Comparison of ENCODE assay signal across 8 mouse cellular contexts in genomic region chr4:43492101-43492820, GRCm38 (mm10). TPM values are rescaled to one million over a fixed set of nuclear protein-coding genes. Genes with fewer than 3 reads are reported as not detected.
DNase-seq lines count a peak whose midpoint lies in the region; ATAC-seq and TF ChIP-seq lines count a peak whose summit lies in the region.

No protein-coding gene starts in this region.

- no peak for TF ChIP-seq POLR2A in limb, embryonic 14.5 days (IDR thresholded peaks at IDR 0.05; ENCODE audit: borderline replicate concordance, extremely low read depth, insufficient read depth, insufficient read length)

- no peaks in the 10 kb centered on the region for H3K36me3 ChIP-seq in neural tube, embryonic 11.5 days (ENCODE audit: control insufficient read depth, insufficient read depth, low read length)
- H3K36me3 ChIP-seq in limb, embryonic 14.5 days (ENCODE audit: control insufficient read depth, insufficient read depth, low read length): peaks cover 21% of the 10 kb centered on the region
- peaks cover 8% of the 10 kb centered on the region; the same call in 1 of the 2 replicates for H3K36me3 ChIP-seq in stomach, embryonic 15.5 days

- H3K4me2 ChIP-seq in neural tube, embryonic 11.5 days (ENCODE audit: low read depth): peak overlapping the region; percentile 71
- H3K4me2 ChIP-seq in limb, embryonic 14.5 days (replicated peaks; ENCODE audit: low read depth, low read length, severe bottlenecking): peak overlapping the region; percentile 73
- peak overlapping the region; percentile 40 for H3K4me2 ChIP-seq in stomach, embryonic 15.5 days

- no peaks in the 10 kb centered on the region for H3K27me3 ChIP-seq in neural tube, embryonic 11.5 days (ENCODE audit: control insufficient read depth, insufficient read depth, low read length)
- H3K27me3 ChIP-seq in limb, embryonic 14.5 days (ENCODE audit: control insufficient read depth, insufficient read depth, low read length): no peaks in the 10 kb centered on the region
- no peaks in the 10 kb centered on the region for H3K27me3 ChIP-seq in stomach, embryonic 15.5 days (replicated peaks)

- peak; percentile 57 for DNase-seq in CD4-positive, CD25-positive, alpha-beta regulatory T cell, adult 2 months (ENCODE audit: low read depth, low spot score)
- no peak for DNase-seq in neural tube, embryonic 11.5 days (ENCODE audit: low spot score)
- no peak for DNase-seq in neural tube, embryonic 10.5 days (ENCODE audit: extremely low spot score, low spot score)
- DNase-seq in limb, embryonic 14.5 days (ENCODE audit: low spot score): no peak
- no peak for DNase-seq in layer of hippocampus, postnatal 14 days (ENCODE audit: low spot score in 2 of 2)
- DNase-seq in thymus, adult 18-20 months: no peak

- H3K9ac ChIP-seq in neural tube, embryonic 11.5 days (ENCODE audit: low read length): no peak overlapping the region
- H3K9ac ChIP-seq in limb, embryonic 14.5 days (ENCODE audit: low read depth, low read length, severe bottlenecking): no peak overlapping the region
- no peak overlapping the region for H3K9ac ChIP-seq in stomach, embryonic 15.5 days

- peaks cover 6% of the 10 kb centered on the region for H3K4me1 ChIP-seq in neural tube, embryonic 11.5 days (ENCODE audit: control insufficient read depth, insufficient read depth, low read length)
- peaks cover 10% of the 10 kb centered on the region for H3K4me1 ChIP-seq in limb, embryonic 14.5 days (ENCODE audit: control insufficient read depth, insufficient read depth, low read length)
- peaks cover 11% of the 10 kb centered on the region for H3K4me1 ChIP-seq in stomach, embryonic 15.5 days

- 42% methylated on average over 12 of the region's 12 CpGs for whole genome bisulfite sequencing in neural tube, embryonic 11.5 days
- WGBS in limb, embryonic 14.5 days: 45% methylated on average over 12 of the region's 12 CpGs
- WGBS in stomach, embryonic 15.5 days: 41% methylated on average over 12 of the region's 12 CpGs

- no peak overlapping the region for H3K27ac ChIP-seq in neural tube, embryonic 11.5 days (ENCODE audit: low read depth, low read length)
- peak overlapping the region; percentile 87 for H3K27ac ChIP-seq in limb, embryonic 14.5 days (replicated peaks; ENCODE audit: low read depth, low read length)
- peak overlapping the region; percentile 92 for H3K27ac ChIP-seq in stomach, embryonic 15.5 days

- no peak for ATAC-seq in CD4-positive, CD25-positive, alpha-beta regulatory T cell, adult 4 months
- ATAC-seq in neural tube, embryonic 11.5 days (ENCODE audit: insufficient read depth, low FRiP score, low TSS enrichment): no peak
- ATAC-seq in limb, embryonic 14.5 days (ENCODE audit: low FRiP score, low read depth): no peak; the same call in 1 of the 2 replicates
- no peak for ATAC-seq in stomach, embryonic 15.5 days (ENCODE audit: insufficient read depth, low FRiP score, low read depth)

- 0 out of 2 replicates have a peak overlapping the region, but pooled peaks have one; percentile 77 for H3K4me3 ChIP-seq in neural tube, embryonic 11.5 days (ENCODE audit: low read depth, low read length)
- H3K4me3 ChIP-seq in limb, embryonic 14.5 days (replicated peaks; ENCODE audit: low read length): peak overlapping the region; percentile 52
- H3K4me3 ChIP-seq in stomach, embryonic 15.5 days (replicated peaks): peak overlapping the region; percentile 21

- no peaks in the 10 kb centered on the region for H3K9me3 ChIP-seq in neural tube, embryonic 11.5 days (ENCODE audit: control insufficient read depth, low read length)
- H3K9me3 ChIP-seq in limb, embryonic 14.5 days (ENCODE audit: control insufficient read depth, low read length): no peaks in the 10 kb centered on the region
- H3K9me3 ChIP-seq in stomach, embryonic 15.5 days: no peaks in the 10 kb centered on the region

RNA-seq across cellular contexts. Expression of gene Ccdc107, which starts 0.4 kb away (rescaled TPM):
- polyA plus RNA-seq in CD4-positive, CD25-positive, alpha-beta regulatory T cell, adult 4 months (2017; shearing (Covaris generic)): 10 to 100 TPM; 64.0 to 76.0 TPM
- 46.6 and 55.9 TPM in 2 replicates for polyA plus RNA-seq in neural tube, embryonic 11.5 days (2014; fragmentation: Nextera tagmentation; extraction: Ambion mirVana)
- polyA plus RNA-seq in limb, embryonic 14.5 days (2012; rRNA removed): 118 and 175 TPM in 2 replicates
- 78.8 and 92.8 TPM in 2 replicates for polyA plus RNA-seq in limb, embryonic 14.5 days (2014; fragmentation: Nextera tagmentation; extraction: Ambion mirVana)
- polyA plus RNA-seq in stomach, embryonic 15.5 days (2015; fragmentation: Nextera tagmentation; extraction: Ambion mirVana): 104 and 105 TPM in 2 replicates
- 10 to 100 TPM; 26.0 to 28.3 TPM for total RNA-seq in layer of hippocampus, postnatal 14 days (2021)

RNA-seq across cellular contexts. Expression of gene Arhgef39, which starts 7.2 kb away (rescaled TPM):
- polyA plus RNA-seq in CD4-positive, CD25-positive, alpha-beta regulatory T cell, adult 4 months (2017; shearing (Covaris generic)): 1 to 10 TPM; 4.9 to 8.3 TPM
- 36.7 and 39.3 TPM in 2 replicates for polyA plus RNA-seq in neural tube, embryonic 11.5 days (2014; fragmentation: Nextera tagmentation; extraction: Ambion mirVana)
- 84.9 and 108 TPM in 2 replicates for polyA plus RNA-seq in limb, embryonic 14.5 days (2012; rRNA removed)
- 25.2 and 27.6 TPM in 2 replicates for polyA plus RNA-seq in limb, embryonic 14.5 days (2014; fragmentation: Nextera tagmentation; extraction: Ambion mirVana)
- 44.5 and 52.0 TPM in 2 replicates for polyA plus RNA-seq in stomach, embryonic 15.5 days (2015; fragmentation: Nextera tagmentation; extraction: Ambion mirVana)
- total RNA-seq in layer of hippocampus, postnatal 14 days (2021): 1 to 10 TPM in 1 of 2 experiments, under 1 TPM in 1; 0.74 to 1.2 TPM

RNA-seq across cellular contexts. Expression of gene Sit1, which starts 8.7 kb away (rescaled TPM):
- 100 to 1,000 TPM; 144 to 199 TPM for polyA plus RNA-seq in CD4-positive, CD25-positive, alpha-beta regulatory T cell, adult 4 months (2017; shearing (Covaris generic))
- not detected in 2 replicates for polyA plus RNA-seq in neural tube, embryonic 11.5 days (2014; fragmentation: Nextera tagmentation; extraction: Ambion mirVana)
- not detected in 2 replicates for polyA plus RNA-seq in limb, embryonic 14.5 days (2012; rRNA removed)
- not detected in 2 replicates for polyA plus RNA-seq in limb, embryonic 14.5 days (2014; fragmentation: Nextera tagmentation; extraction: Ambion mirVana)
- polyA plus RNA-seq in stomach, embryonic 15.5 days (2015; fragmentation: Nextera tagmentation; extraction: Ambion mirVana): not detected in 2 replicates
- total RNA-seq in layer of hippocampus, postnatal 14 days (2021): not detected

RNA-seq across cellular contexts. Expression of gene Car9, which starts 14.5 kb away (rescaled TPM):
- 1 to 10 TPM in 1 of 2 experiments, under 1 TPM in 1; 0.32 to 1.5 TPM for polyA plus RNA-seq in CD4-positive, CD25-positive, alpha-beta regulatory T cell, adult 4 months (2017; shearing (Covaris generic))
- polyA plus RNA-seq in neural tube, embryonic 11.5 days (2014; fragmentation: Nextera tagmentation; extraction: Ambion mirVana): 0.23 and 0.44 TPM in 2 replicates
- 4.9 TPM in 2 replicates for polyA plus RNA-seq in limb, embryonic 14.5 days (2012; rRNA removed)
- 1.0 and 1.2 TPM in 2 replicates for polyA plus RNA-seq in limb, embryonic 14.5 days (2014; fragmentation: Nextera tagmentation; extraction: Ambion mirVana)
- polyA plus RNA-seq in stomach, embryonic 15.5 days (2015; fragmentation: Nextera tagmentation; extraction: Ambion mirVana): 30.9 and 45.8 TPM in 2 replicates
- total RNA-seq in layer of hippocampus, postnatal 14 days (2021): not detected

RNA-seq across cellular contexts. Expression of gene Tpm2, which starts 31.3 kb away (rescaled TPM):
- polyA plus RNA-seq in CD4-positive, CD25-positive, alpha-beta regulatory T cell, adult 4 months (2017; shearing (Covaris generic)): not detected
- polyA plus RNA-seq in neural tube, embryonic 11.5 days (2014; fragmentation: Nextera tagmentation; extraction: Ambion mirVana): 101 and 127 TPM in 2 replicates
- 206 and 361 TPM in 2 replicates for polyA plus RNA-seq in limb, embryonic 14.5 days (2012; rRNA removed)
- 382 and 495 TPM in 2 replicates for polyA plus RNA-seq in limb, embryonic 14.5 days (2014; fragmentation: Nextera tagmentation; extraction: Ambion mirVana)
- 795 and 837 TPM in 2 replicates for polyA plus RNA-seq in stomach, embryonic 15.5 days (2015; fragmentation: Nextera tagmentation; extraction: Ambion mirVana)
- total RNA-seq in layer of hippocampus, postnatal 14 days (2021): 1 to 10 TPM; 6.2 to 8.1 TPM

Comparison
In these comparisons a context has a peak if more than half of its experiments do, and no peak if none do; other contexts are left out.
1. H3K4me3 ChIP-seq: peak in every context shown above with its lines; median percentile 77 in neural tube, embryonic 11.5 days; 52 in limb, embryonic 14.5 days; 21 in stomach, embryonic 15.5 days.
2. RNA of gene Sit1, which starts 8.7 kb away (polyA plus RNA-seq): 144 to 199 TPM in CD4-positive, CD25-positive, alpha-beta regulatory T cell, adult 4 months; not detected in stomach, embryonic 15.5 days, not detected in limb, embryonic 14.5 days and not detected in neural tube, embryonic 11.5 days; every median in the first group is over 100 times any median in the second.
3. Peak in every context shown above with its lines, with median percentiles within 50 percentile points of each other: H3K4me2 ChIP-seq.